Mouse (Mus musculus) myocyte (in vitro differentiated cells): ENCODE results near the gene E130309D02Rik.

Experiments used
- CEBPB ChIP-seq: IDR thresholded peaks from 2 replicates; pipeline ENCODE4 v1.6.1; 2011; ENCODE audit warnings: mild to moderate bottlenecking, moderate library complexity; ENCODE audit not compliant: poor library complexity, insufficient read depth, severe bottlenecking
- MAX ChIP-seq: IDR thresholded peaks from one replicate; pipeline ENCODE4 v1.6.1; 2011; ENCODE audit warnings: low read depth, mild to moderate bottlenecking, control low read depth
- MYOD1 ChIP-seq, 3 experiments: IDR thresholded peaks; one replicate each; pipeline ENCODE4 v1.6.1; 2011; ENCODE audit warnings: control low read depth in 2 of 3, low read depth in 2 of 3, mild to moderate bottlenecking in 2 of 3, moderate library complexity in 1 of 3; ENCODE audit not compliant: insufficient read length in 2 of 3, control insufficient read depth in 1 of 3
- POLR2A ChIP-seq: IDR thresholded peaks from one replicate; pipeline ENCODE4 v1.6.1; 2011; ENCODE audit warnings: low read depth, mild to moderate bottlenecking, control low read depth, moderate library complexity; ENCODE audit not compliant: insufficient read length
- POLR2AphosphoS2 ChIP-seq: IDR thresholded peaks from one replicate; pipeline ENCODE4 v1.6.1; 2011; ENCODE audit warnings: low read depth, control low read depth; ENCODE audit not compliant: insufficient read length
- TCF12 ChIP-seq: IDR thresholded peaks from one replicate; pipeline ENCODE4 v1.6.1; 2011; ENCODE audit warnings: mild to moderate bottlenecking, control low read depth; ENCODE audit not compliant: poor library complexity, insufficient read depth, severe bottlenecking
- TCF3 ChIP-seq: IDR thresholded peaks from one replicate; pipeline ENCODE4 v1.6.1; 2011; ENCODE audit warnings: low read depth, control low read depth; ENCODE audit not compliant: insufficient read length
- USF1 ChIP-seq: IDR thresholded peaks from one replicate; pipeline ENCODE4 v1.6.1; 2011; ENCODE audit warnings: low read depth, mild to moderate bottlenecking, control low read depth, moderate library complexity

DNA sequence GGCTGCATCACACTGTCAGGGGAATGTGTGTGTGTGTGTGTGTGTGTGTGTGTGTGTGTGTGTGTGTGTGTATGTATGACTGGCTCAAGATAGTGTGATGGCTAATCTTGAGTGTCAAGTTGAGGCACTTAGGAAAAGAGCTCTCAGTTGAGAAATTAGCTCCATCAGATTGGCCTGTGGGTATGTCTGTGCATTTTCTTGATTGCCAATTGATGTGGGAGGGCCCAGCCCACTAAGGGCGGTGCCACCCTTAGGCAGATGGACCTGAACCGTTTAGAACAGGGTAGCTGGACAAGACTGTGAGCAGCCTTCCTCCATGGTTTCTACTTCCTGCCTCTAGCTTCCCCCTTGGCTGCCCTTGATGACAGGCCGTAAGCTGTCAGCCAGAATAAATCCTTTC lies 43.1 kb downstream of the E130309D02Rik start:
- TF ChIP-seq POLR2A (no peak), TCF12 (no peak), USF1 (no peak), MAX (no peak), CEBPB (no peak), POLR2AphosphoS2 (no peak), MYOD1 (IDR thresholded peaks at IDR 0.05; ENCODE audit: control insufficient read depth in 1 of 3, insufficient read length in 2 of 3, low read depth in 2 of 3) (no peak), TCF3 (no peak)
